Mouse (Mus musculus): ENCODE data around the gene Chrdl1.

DNA sequence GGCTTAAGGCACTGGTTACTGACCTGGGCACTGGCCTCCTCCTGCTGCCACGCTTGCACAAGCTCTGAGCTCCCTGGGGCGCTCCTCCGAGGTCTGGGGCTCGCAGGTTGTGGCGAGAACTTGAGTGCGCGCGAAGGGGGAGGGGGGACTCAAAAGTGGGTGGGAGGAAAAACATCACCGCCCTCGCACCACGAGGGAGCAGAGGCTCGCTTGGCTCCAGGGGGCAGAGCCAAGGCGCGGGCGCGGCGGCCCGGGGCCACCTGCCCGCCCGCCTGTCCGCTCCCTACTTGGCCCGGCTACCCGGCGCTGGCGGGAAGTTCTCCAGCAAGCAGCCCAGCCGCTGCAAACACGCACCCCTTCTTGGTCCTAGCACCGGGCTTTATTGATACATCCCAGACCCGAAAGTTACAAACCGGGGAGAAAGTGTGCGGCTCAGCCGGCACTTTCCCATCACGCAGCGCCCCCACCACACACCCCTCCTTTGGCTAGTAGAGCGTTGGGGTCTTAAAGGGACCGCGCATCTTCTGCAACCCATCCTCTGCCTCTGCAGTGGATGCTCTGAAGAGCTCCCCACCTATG is at the start of gene Chrdl1:
- TF ChIP-seq CTCF (IDR thresholded peaks at IDR 0.05; ENCODE audit: borderline replicate concordance, insufficient read depth, low read length) = no peak
- no peak for TF ChIP-seq POLR2A (IDR thresholded peaks at IDR 0.05; ENCODE audit: low read depth, low read length)

All from embryonic fibroblast, embryonic 13.5 days (primary cell).